ENCODE assay signal across 30 mouse cellular contexts in genomic region chr9:6776671-6777070, GRCm38 (mm10).
DNase-seq lines count a peak whose midpoint lies in the region; ATAC-seq and TF ChIP-seq lines count a peak whose summit lies in the region.
"Had no signal": no experiment of that assay in that cellular context is flagged by ENCODE, and none has a peak within 500 bp of the region (broad histone marks: within the 10 kb centered on the region; RNA-seq: fewer than 3 reads in every experiment).

No protein-coding gene starts in this region.

- WGBS in forebrain, embryonic 11.5 days = 20% methylated on average over 2 of the region's 2 CpGs
- 4% methylated on average over 2 of the region's 2 CpGs for WGBS in forebrain, embryonic 15.5 days
- WGBS in kidney, adult 2 months = 20% methylated on average over 2 of the region's 2 CpGs

- no peak for TF ChIP-seq POLR2A in kidney, adult 2 months (IDR thresholded peaks at IDR 0.05; ENCODE audit: low read depth, low read length)

- no peak overlapping the region for H3K9ac ChIP-seq in forebrain, embryonic 11.5 days (ENCODE audit: low read length)
- H3K9ac ChIP-seq in forebrain, embryonic 15.5 days (replicated peaks) = no peak overlapping the region
- H3K9ac ChIP-seq: embryonic facial prominence, embryonic 12.5 days; embryonic facial prominence, embryonic 15.5 days; forebrain, embryonic 13.5 days; heart, embryonic 12.5 days; heart, embryonic 15.5 days; hindbrain, embryonic 13.5 days; intestine, embryonic 15.5 days had no signal

- no peak overlapping the region for H3K4me3 ChIP-seq in forebrain, embryonic 11.5 days (ENCODE audit: low read depth, low read length)
- H3K4me3 ChIP-seq in forebrain, embryonic 15.5 days = no peak overlapping the region
- H3K4me3 ChIP-seq in kidney, adult 2 months (ENCODE audit: insufficient read depth, low read depth, low read length) = no peak overlapping the region
- H3K4me3 ChIP-seq: embryonic facial prominence, embryonic 12.5 days; embryonic facial prominence, embryonic 15.5 days; forebrain, embryonic 13.5 days; heart, embryonic 12.5 days; heart, embryonic 15.5 days; hindbrain, embryonic 10.5 days; hindbrain, embryonic 13.5 days; intestine, embryonic 15.5 days had no signal

- no peak overlapping the region for H3K4me2 ChIP-seq in forebrain, embryonic 11.5 days (ENCODE audit: low read depth, low read length, severe bottlenecking)
- no peak overlapping the region for H3K4me2 ChIP-seq in forebrain, embryonic 15.5 days (replicated peaks)
- H3K4me2 ChIP-seq: embryonic facial prominence, embryonic 12.5 days; embryonic facial prominence, embryonic 15.5 days; forebrain, embryonic 13.5 days; heart, embryonic 12.5 days; heart, embryonic 15.5 days; hindbrain, embryonic 13.5 days; intestine, embryonic 15.5 days had no signal

- no peaks in the 10 kb centered on the region for H3K27me3 ChIP-seq in forebrain, embryonic 11.5 days (ENCODE audit: control insufficient read depth, insufficient read depth, low read length)
- no peaks in the 10 kb centered on the region for H3K27me3 ChIP-seq in forebrain, embryonic 15.5 days
- no peaks in the 10 kb centered on the region for H3K27me3 ChIP-seq in kidney, adult 2 months (replicated peaks; ENCODE audit: control insufficient read depth, insufficient read depth, low read length)
- H3K27me3 ChIP-seq: embryonic facial prominence, embryonic 12.5 days; embryonic facial prominence, embryonic 15.5 days; forebrain, embryonic 13.5 days; heart, embryonic 12.5 days; heart, embryonic 15.5 days; hindbrain, embryonic 13.5 days; intestine, embryonic 15.5 days had no signal

- intact Hi-C loops in left cerebral cortex, postnatal 36 days (cut with DNase I) = no loop called here

- H3K4me1 ChIP-seq in forebrain, embryonic 11.5 days (replicated peaks; ENCODE audit: control insufficient read depth, insufficient read depth, low read length) = no peaks in the 10 kb centered on the region
- no peaks in the 10 kb centered on the region for H3K4me1 ChIP-seq in forebrain, embryonic 15.5 days
- H3K4me1 ChIP-seq in kidney, adult 2 months (ENCODE audit: control insufficient read depth, insufficient read depth, low read length) = no peaks in the 10 kb centered on the region
- H3K4me1 ChIP-seq: embryonic facial prominence, embryonic 12.5 days; embryonic facial prominence, embryonic 15.5 days; forebrain, embryonic 13.5 days; heart, embryonic 12.5 days; heart, embryonic 15.5 days; hindbrain, embryonic 10.5 days; hindbrain, embryonic 13.5 days; intestine, embryonic 15.5 days had no signal

- H3K36me3 ChIP-seq in forebrain, embryonic 11.5 days (ENCODE audit: control insufficient read depth, insufficient read depth, low read length) = no peaks in the 10 kb centered on the region
- no peaks in the 10 kb centered on the region for H3K36me3 ChIP-seq in forebrain, embryonic 15.5 days
- no peaks in the 10 kb centered on the region for H3K36me3 ChIP-seq in kidney, adult 2 months (ENCODE audit: control insufficient read depth, insufficient read depth, low read length)
- H3K36me3 ChIP-seq: embryonic facial prominence, embryonic 12.5 days; embryonic facial prominence, embryonic 15.5 days; heart, embryonic 12.5 days; heart, embryonic 15.5 days; hindbrain, embryonic 10.5 days; hindbrain, embryonic 13.5 days; intestine, embryonic 15.5 days had no signal

- 0 out of 2 replicates have a peak overlapping the region, but pooled peaks have one; percentile 18 for H3K27ac ChIP-seq in forebrain, embryonic 11.5 days (ENCODE audit: low read depth, low read length)
- H3K27ac ChIP-seq in forebrain, embryonic 15.5 days (replicated peaks) = no peak overlapping the region
- H3K27ac ChIP-seq in kidney, adult 2 months (ENCODE audit: insufficient read depth, low read depth, low read length) = no peak overlapping the region
- H3K27ac ChIP-seq: embryonic facial prominence, embryonic 12.5 days; embryonic facial prominence, embryonic 15.5 days; forebrain, embryonic 13.5 days; heart, embryonic 15.5 days; hindbrain, embryonic 10.5 days; hindbrain, embryonic 13.5 days; intestine, embryonic 15.5 days had no signal

- ATAC-seq in forebrain, embryonic 11.5 days (replicated peaks; ENCODE audit: low FRiP score) = peak; percentile 56; the same call in 1 of the 2 replicates
- ATAC-seq in forebrain, embryonic 15.5 days (replicated peaks) = no peak
- ATAC-seq: activated CD4-positive, CD25-positive, alpha-beta regulatory T cell, adult 4 months; forebrain, embryonic 13.5 days; hindbrain, embryonic 16.5 days; intestine, embryonic 15.5 days had no signal

- no peaks in the 10 kb centered on the region for H3K9me3 ChIP-seq in forebrain, embryonic 11.5 days (ENCODE audit: control insufficient read depth, low read length)
- H3K9me3 ChIP-seq in forebrain, embryonic 15.5 days = no peaks in the 10 kb centered on the region
- H3K9me3 ChIP-seq: embryonic facial prominence, embryonic 12.5 days; embryonic facial prominence, embryonic 15.5 days; forebrain, embryonic 13.5 days; heart, embryonic 12.5 days; heart, embryonic 15.5 days; hindbrain, embryonic 13.5 days; intestine, embryonic 15.5 days had no signal

- no peak for TF ChIP-seq CTCF in kidney, adult 2 months (conservative IDR thresholded peaks at IDR 0.05; ENCODE audit: insufficient read depth, insufficient read length, low read depth, low read length)

- DNase-seq in forebrain, embryonic 11.5 days (ENCODE audit: low spot score) = no peak
- peak; percentile 0 for DNase-seq in kidney, adult 2 months
- no peak for DNase-seq in kidney, postnatal 36 days
- DNase-seq in R1 (ENCODE audit: low read depth, low spot score) = peak; percentile 84
- DNase-seq in left cerebral cortex, postnatal 36 days (ENCODE audit: low spot score in 2 of 2) = no peak
- no peak for DNase-seq in frontal cortex, adult 2 months (ENCODE audit: extremely low spot score in 1 of 2, low spot score in 1 of 2)
- no peak for DNase-seq in layer of hippocampus, adult 9-10 months (ENCODE audit: low spot score)
- DNase-seq: adrenal gland, postnatal 10 days; adrenal gland, postnatal 36 days; cerebellum, adult 11 months; cerebellum, adult 2 months; cerebellum, adult 9-11 months; cerebellum, postnatal 25 days; gastrocnemius, postnatal 10 days; heart, adult 11 months; heart, postnatal 10 days; heart, postnatal 36 days; kidney, adult 11 months; kidney, adult 9 months had no signal

Comparison
In these comparisons a context has a peak if more than half of its experiments do, and no peak if none do; other contexts are left out.
1. DNase-seq: peak in kidney, adult 2 months (single experiment) and R1 (single experiment); none in forebrain, embryonic 11.5 days (single experiment), kidney, postnatal 36 days (0 of 2), left cerebral cortex, postnatal 36 days (0 of 2), frontal cortex, adult 2 months (0 of 2) and layer of hippocampus, adult 9-10 months (single experiment).